Mouse (Mus musculus) ES-E14 (cell line): ENCODE data around the gene Exoc5.

ENCODE experiments used
- CHD2 ChIP-seq: IDR thresholded peaks from 2 replicates; pipeline ENCODE4 v1.6.1; 2014; ENCODE audit warnings: mild to moderate bottlenecking, low read depth, low read length, inconsistent platforms
- HCFC1 ChIP-seq: IDR thresholded peaks from 2 replicates; pipeline ENCODE4 v1.6.1; 2012; ENCODE audit warnings: low read length, inconsistent platforms, borderline replicate concordance; ENCODE audit not compliant: insufficient read depth
- MAFK ChIP-seq: IDR thresholded peaks from 2 replicates; pipeline ENCODE4 v1.6.1; 2014; ENCODE audit warnings: mild to moderate bottlenecking, low read depth, low read length, inconsistent platforms; ENCODE audit not compliant: insufficient read depth
- ZC3H11A ChIP-seq: IDR thresholded peaks from 2 replicates; pipeline ENCODE4 v1.6.1; 2012; ENCODE audit warnings: low read depth, mild to moderate bottlenecking, inconsistent platforms, low read length, borderline replicate concordance
- ZNF384 ChIP-seq: IDR thresholded peaks from 2 replicates; pipeline ENCODE4 v1.6.1; 2012; ENCODE audit warnings: low read depth, low read length, inconsistent platforms

GRCm38 (mm10) chr14:49019765-49020164, 46.7 kb downstream of the Exoc5 start:
- no peak for TF ChIP-seq HCFC1
- no peak for TF ChIP-seq MAFK
- TF ChIP-seq CHD2: no peak
- no peak for TF ChIP-seq ZC3H11A
- TF ChIP-seq ZNF384: no peak
